Mouse (Mus musculus) C2C12 (cell line): Measurements from ENCODE around the gene Tbc1d16. TPM values are rescaled to one million over a fixed set of nuclear protein-coding genes. Genes with fewer than 3 reads are reported as not detected.
"Not testable (repeated sequence)": the region's sequence is repeated elsewhere in the genome, so short reads cannot be mapped to it uniquely, and the experiment has no call there.

ENCODE experiments used
- H3K27me3 ChIP-seq: one replicate; pipeline ENCODE4 v1.6.1; 2011; ENCODE audit not compliant: control insufficient read depth, insufficient read depth, insufficient read length
- H3K36me3 ChIP-seq: one replicate; pipeline ENCODE4 v1.6.1; 2011; ENCODE audit not compliant: control insufficient read depth, insufficient read depth
- H3K4me3 ChIP-seq: one replicate; pipeline ENCODE4 v1.5.1; 2011; ENCODE audit warnings: mild to moderate bottlenecking, control low read depth; ENCODE audit not compliant: poor library complexity, insufficient read depth, severe bottlenecking
- H3K79me2 ChIP-seq: one replicate; pipeline ENCODE4 v1.6.1; 2011; ENCODE audit not compliant: control insufficient read depth, insufficient read depth
- H3K79me3 ChIP-seq: one replicate; pipeline ENCODE4 v1.6.1; 2011; ENCODE audit warnings: low read depth, control low read depth
- H3ac ChIP-seq: one replicate; pipeline ENCODE3; 2011; ENCODE audit warnings: low read depth; ENCODE audit not compliant: control insufficient read depth, insufficient read length
- CEBPB ChIP-seq: IDR thresholded peaks from one replicate; pipeline ENCODE4 v1.6.1; 2011; ENCODE audit warnings: low read depth, mild to moderate bottlenecking, control low read depth, moderate library complexity
- CTCF ChIP-seq: IDR thresholded peaks from one replicate; pipeline ENCODE4 v1.5.1; 2011; ENCODE audit not compliant: control insufficient read depth, insufficient read depth, insufficient read length
- FOSL1 ChIP-seq: IDR thresholded peaks from one replicate; pipeline ENCODE4 v1.8.0; 2011; ENCODE audit warnings: mild to moderate bottlenecking, low read length; ENCODE audit not compliant: poor library complexity, insufficient read depth, severe bottlenecking
- MAX ChIP-seq: IDR thresholded peaks from one replicate; pipeline ENCODE4 v1.6.1; 2011; ENCODE audit warnings: mild to moderate bottlenecking, control low read depth
- MYOD1 ChIP-seq: IDR thresholded peaks from one replicate; pipeline ENCODE4 v1.6.1; 2011; ENCODE audit warnings: low read depth; ENCODE audit not compliant: control insufficient read depth, insufficient read length
- MYOG ChIP-seq: IDR thresholded peaks from one replicate; pipeline ENCODE4 v1.6.1; 2011; ENCODE audit not compliant: control insufficient read depth, insufficient read length; ENCODE audit errors: extremely low read depth
- USF1 ChIP-seq: IDR thresholded peaks from one replicate; pipeline ENCODE4 v1.6.1; 2011; ENCODE audit warnings: low read depth, mild to moderate bottlenecking, control low read depth, moderate library complexity
- polyA plus RNA-seq: library from polyadenylated mRNA; unstranded; fragments of >200 nt; fragmentation: generic; extraction: Trizol; gene quantifications from one replicate; pipeline ENCODE4 v1.2.1, GENCODE M21; 2012; ENCODE audit warnings: missing spikeins

Tbc1d16 gene
- polyA plus RNA-seq, 1 experiment = 4.9 TPM

DNA sequence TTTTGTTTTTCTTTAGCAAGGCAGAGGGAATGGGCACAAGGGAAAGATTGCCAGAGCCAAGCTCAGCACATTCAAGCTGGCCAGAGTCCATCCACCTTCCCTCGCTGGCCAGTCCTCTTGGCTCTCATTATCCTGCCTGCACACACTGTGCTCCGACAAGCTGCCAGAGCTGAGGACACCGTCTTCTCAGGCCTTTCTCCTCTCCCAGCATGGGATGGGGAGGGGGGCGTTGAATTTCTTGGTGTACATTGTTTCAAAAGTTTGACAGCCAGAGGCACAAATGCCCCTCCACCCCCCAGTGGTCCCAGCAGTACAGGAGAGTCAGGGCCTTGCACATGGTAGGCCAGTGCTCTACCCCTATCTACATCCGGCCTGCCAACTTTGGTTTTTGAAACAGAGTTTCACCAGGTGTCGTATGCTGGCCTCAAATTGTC, 39.0 kb upstream of the Tbc1d16 start:
- TF ChIP-seq USF1 (no peak), FOSL1 (no peak), CTCF (no peak), CEBPB (no peak), MAX (no peak), MYOG (no peak), MYOD1 (no peak)
- Histone ChIP-seq H3ac (no peak overlapping the region), H3K79me3 (no peaks in the 10 kb centered on the region), H3K36me3 (no peaks in the 10 kb centered on the region), H3K27me3 (peaks cover 11% of the 10 kb centered on the region), H3K4me3 (no peak overlapping the region), H3K79me2 (no peaks in the 10 kb centered on the region)

DNA sequence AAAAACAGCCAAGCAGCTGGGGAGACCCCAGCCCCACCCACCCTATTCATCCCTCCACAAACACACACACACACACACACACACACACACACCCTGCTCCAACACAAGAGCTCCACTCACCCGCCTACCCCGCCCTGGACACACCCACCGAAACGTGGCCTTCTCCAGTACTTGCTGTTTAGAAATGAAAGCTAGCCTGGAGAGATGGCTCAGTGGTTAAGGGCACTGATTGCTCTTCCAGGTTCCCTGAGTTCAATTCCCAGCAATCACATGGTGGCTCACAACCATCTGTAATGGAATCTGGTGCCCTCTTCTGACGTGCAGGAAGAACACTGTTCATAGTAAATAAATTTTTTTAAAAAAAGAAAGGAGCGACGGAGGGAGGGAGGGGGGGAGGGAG, 37.5 kb upstream of the Tbc1d16 start:
- Histone ChIP-seq H3K36me3 (no peaks in the 10 kb centered on the region), H3K79me3 (no peaks in the 10 kb centered on the region), H3ac (no peak overlapping the region), H3K27me3 (peaks cover 21% of the 10 kb centered on the region), H3K4me3 (no peak overlapping the region), H3K79me2 (no peaks in the 10 kb centered on the region)
- TF ChIP-seq CTCF (no peak), FOSL1 (no peak), MYOD1 (no peak), MAX (no peak), MYOG (no peak), USF1 (no peak)

DNA sequence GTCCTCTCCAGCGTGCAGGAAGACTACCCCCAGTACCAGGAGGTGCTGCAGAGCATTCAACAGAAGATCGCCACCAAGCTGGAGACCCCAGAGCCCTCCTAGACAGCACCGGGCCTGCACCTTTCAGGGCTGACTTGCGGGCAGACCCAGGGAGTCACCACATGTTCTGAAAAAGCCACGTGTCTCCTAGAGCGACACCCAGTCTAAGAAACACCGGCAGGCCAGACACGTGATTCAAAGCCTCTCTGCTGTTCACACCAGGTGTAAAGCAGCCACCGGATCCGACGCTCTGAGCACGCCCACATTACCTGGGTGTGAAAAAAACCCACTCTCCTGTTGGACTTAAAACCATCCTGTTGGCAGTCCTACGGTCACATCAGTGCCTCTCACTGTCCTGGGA, 36.1 kb upstream of the Tbc1d16 start:
- peaks cover 32% of the 10 kb centered on the region for H3K27me3 ChIP-seq
- TF ChIP-seq CEBPB = no peak
- TF ChIP-seq MAX = no peak
- no peak for TF ChIP-seq USF1
- no peak for TF ChIP-seq FOSL1
- no peak for TF ChIP-seq MYOG
- no peak for TF ChIP-seq MYOD1
- TF ChIP-seq CTCF = no peak
- no peaks in the 10 kb centered on the region for H3K36me3 ChIP-seq
- H3K4me3 ChIP-seq = no peak overlapping the region
- no peak overlapping the region for H3ac ChIP-seq
- H3K79me2 ChIP-seq = no peaks in the 10 kb centered on the region
- H3K79me3 ChIP-seq = no peaks in the 10 kb centered on the region

DNA sequence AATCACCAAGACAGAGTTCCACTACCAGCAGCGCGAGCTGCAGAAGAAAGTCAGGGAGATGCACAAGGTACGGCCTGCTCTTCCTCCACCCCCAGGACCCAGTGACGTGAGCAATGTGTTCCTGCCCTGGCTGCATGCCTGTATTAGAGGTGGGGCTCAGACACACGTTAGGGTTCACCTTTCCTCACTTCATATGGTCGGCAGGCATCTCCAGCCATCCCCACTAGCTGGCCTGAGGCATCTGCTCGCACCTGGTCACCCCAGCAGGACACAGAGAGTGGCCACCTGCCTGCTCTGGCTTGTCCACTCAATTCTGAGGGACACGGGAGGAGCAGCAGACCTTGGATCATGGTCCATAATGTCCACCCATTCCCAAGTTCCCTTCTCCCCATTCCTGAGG, 31.7 kb upstream of the Tbc1d16 start:
- peaks cover 37% of the 10 kb centered on the region for H3K27me3 ChIP-seq
- H3K36me3 ChIP-seq = no peaks in the 10 kb centered on the region
- TF ChIP-seq MAX (no peak), CTCF (no peak), FOSL1 (no peak), MYOD1 (no peak), USF1 (no peak), CEBPB (no peak), MYOG (no peak)
- H3K79me3 ChIP-seq = no peaks in the 10 kb centered on the region
- no peak overlapping the region for H3K4me3 ChIP-seq
- H3K79me2 ChIP-seq = no peaks in the 10 kb centered on the region
- no peak overlapping the region for H3ac ChIP-seq

DNA sequence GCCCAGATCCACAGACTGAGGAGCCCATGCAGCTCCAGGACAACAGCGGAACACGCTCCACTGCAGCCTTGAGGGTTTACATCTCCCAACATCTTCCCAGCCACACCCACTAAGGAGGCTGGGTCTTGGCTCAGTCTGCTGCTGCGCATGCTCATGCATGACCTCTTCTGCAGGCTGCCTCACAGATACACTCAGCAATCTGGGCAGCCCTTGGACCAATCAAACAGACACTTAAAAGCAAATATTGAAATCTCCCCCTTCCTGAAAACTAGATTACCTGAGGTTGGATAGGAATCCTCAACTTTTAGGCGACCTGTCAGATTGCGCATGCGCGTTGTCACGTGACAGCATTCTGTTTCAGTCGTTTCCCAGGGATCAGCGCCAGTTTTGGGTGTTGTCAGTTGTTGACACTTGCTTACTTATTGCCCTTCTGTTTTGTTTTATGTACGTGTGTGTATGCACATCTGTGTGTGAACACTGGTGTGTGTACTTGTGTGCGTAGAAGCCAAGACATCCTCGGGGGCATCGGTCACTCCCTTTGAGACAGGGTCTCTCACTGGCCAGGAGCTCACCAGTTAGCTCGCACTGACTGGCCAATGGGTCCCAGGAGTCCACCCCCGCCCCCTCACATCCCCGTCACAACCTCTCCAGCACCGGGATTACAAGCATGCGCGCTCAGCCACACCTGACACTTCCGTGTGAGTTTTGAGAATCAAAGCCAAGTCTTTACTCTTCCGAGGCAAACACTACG, 30.4 kb upstream of the Tbc1d16 start:
- Histone ChIP-seq H3K79me3 (no peaks in the 10 kb centered on the region), H3K36me3 (no peaks in the 10 kb centered on the region), H3K4me3 (peak overlapping the region; percentile 6), H3K27me3 (peaks cover 38% of the 10 kb centered on the region), H3K79me2 (no peaks in the 10 kb centered on the region), H3ac (no peak overlapping the region)
- TF ChIP-seq MYOD1 (no peak), FOSL1 (no peak), CTCF (no peak), MYOG (no peak), CEBPB (no peak), MAX (peak; percentile 7), USF1 (peak; percentile 96)

DNA sequence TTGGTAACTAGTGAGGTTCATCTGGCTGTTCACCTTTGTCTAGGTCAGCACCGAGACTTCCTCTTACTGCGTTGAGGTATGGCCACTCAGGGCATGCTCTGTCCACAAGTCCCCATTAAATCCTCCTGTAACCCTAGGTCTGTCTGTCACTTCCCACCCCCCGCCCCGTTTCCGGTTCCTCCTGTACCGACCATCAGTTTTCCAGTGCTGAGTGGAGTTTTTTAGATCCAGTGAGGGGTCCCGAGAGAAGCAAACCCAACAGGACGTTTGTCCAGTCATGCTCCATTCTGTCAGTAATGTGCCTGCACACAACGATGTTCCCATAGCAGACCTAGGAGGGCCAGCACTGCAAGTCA, 29.9 kb upstream of the Tbc1d16 start:
- no peaks in the 10 kb centered on the region for H3K79me2 ChIP-seq
- no peak overlapping the region for H3ac ChIP-seq
- peaks cover 37% of the 10 kb centered on the region for H3K27me3 ChIP-seq
- TF ChIP-seq MYOG = no peak
- TF ChIP-seq CEBPB = no peak
- no peak for TF ChIP-seq MAX
- TF ChIP-seq FOSL1 = no peak
- TF ChIP-seq CTCF = no peak
- TF ChIP-seq USF1 = no peak
- no peak for TF ChIP-seq MYOD1
- H3K4me3 ChIP-seq = peak overlapping the region; percentile 6
- H3K79me3 ChIP-seq = no peaks in the 10 kb centered on the region
- no peaks in the 10 kb centered on the region for H3K36me3 ChIP-seq

DNA sequence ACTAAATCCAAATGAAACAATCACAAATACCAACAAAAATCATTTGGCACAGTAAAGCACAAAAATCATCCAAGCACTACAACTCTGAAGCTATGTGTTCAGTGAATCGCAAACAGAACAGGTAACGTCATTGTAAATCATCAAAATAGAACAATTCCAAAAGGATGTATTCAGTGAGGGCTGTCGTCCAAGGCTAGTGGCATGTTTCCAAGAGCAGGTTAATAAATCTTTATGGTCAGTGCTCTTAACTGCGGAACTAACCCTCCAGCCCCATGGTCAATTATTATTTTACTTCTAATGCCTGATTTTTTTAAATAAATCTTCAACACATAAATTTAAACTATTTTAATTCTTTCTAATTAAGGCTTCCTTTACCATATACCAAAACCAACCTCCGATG, 28.3 kb upstream of the Tbc1d16 start:
- not testable (repeated sequence) for H3ac ChIP-seq, H3K79me3 ChIP-seq, H3K36me3 ChIP-seq, H3K4me3 ChIP-seq, H3K79me2 ChIP-seq
- peaks cover 41% of the 10 kb centered on the region for H3K27me3 ChIP-seq
